Mouse (Mus musculus): ENCODE data around the gene Peli1.

- TF ChIP-seq POLR2A (IDR thresholded peaks at IDR 0.05; ENCODE audit: insufficient read depth, low read depth, low read length): peak; percentile 99
- no peak for TF ChIP-seq CTCF (IDR thresholded peaks at IDR 0.05; ENCODE audit: insufficient read depth, low read depth, low read length)
These were observed at the start of gene Peli1 for GRCm38 (mm10) chr11:21091067-21091427.

All from olfactory bulb, adult 2 months (tissue).